Mouse (Mus musculus): ENCODE measurements around the gene Pam16. TPM values are rescaled to one million over a fixed set of nuclear protein-coding genes. Genes with fewer than 3 reads are reported as not detected.

The Pam16 gene
- polyA plus RNA-seq, 1 experiment from 2014 or later: 104 TPM

DNA sequence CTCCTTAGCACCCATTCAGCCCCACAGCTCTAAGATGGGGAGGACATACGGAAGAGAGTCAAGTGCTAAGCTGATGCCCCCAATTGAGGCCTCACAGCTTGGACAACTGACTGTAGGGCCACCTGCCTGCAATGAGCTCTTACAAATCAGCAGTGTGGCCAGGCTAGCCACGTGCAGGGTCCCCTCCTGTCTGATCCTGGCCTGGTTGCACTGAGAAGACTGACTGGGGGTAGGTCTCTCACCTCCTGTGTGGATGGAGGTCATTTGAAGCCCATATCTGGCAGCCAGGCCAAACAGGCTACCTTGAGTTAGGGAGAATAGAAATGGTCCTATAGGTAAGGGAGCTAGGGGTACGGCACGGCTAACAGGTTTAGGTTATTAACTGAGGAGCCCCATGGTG lies 21.1 kb upstream of the Pam16 start:
- Histone ChIP-seq H3K4me2 (replicated peaks) (no peak overlapping the region), H3K9ac (no peak overlapping the region), H3K27ac (0 out of 2 replicates have a peak overlapping the region, but pooled peaks have one; percentile 82), H3K4me3 (no peak overlapping the region), H3K9me3 (no peaks in the 10 kb centered on the region), H3K36me3 (peaks cover 32% of the 10 kb centered on the region), H3K27me3 (no peaks in the 10 kb centered on the region), H3K4me1 (peaks cover 88% of the 10 kb centered on the region)
- no peak for ATAC-seq (ENCODE audit: insufficient number of reproducible peaks, insufficient read depth, low FRiP score, low TSS enrichment)
- 82% methylated on average over 4 of the region's 4 CpGs for WGBS

GRCm38 (mm10) chr16:4643670-4644419 lies 19.1 kb upstream of the Pam16 start:
- H3K4me1 ChIP-seq: peaks cover 84% of the 10 kb centered on the region
- WGBS: 63% methylated on average over 11 of the region's 11 CpGs
- H3K36me3 ChIP-seq: peaks cover 17% of the 10 kb centered on the region
- H3K4me2 ChIP-seq (replicated peaks): peak overlapping the region; percentile 9; the same call in 1 of the 2 replicates
- H3K9ac ChIP-seq: no peak overlapping the region
- no peak overlapping the region for H3K4me3 ChIP-seq
- no peaks in the 10 kb centered on the region for H3K9me3 ChIP-seq
- no peak for ATAC-seq (ENCODE audit: insufficient number of reproducible peaks, insufficient read depth, low FRiP score, low TSS enrichment)
- H3K27me3 ChIP-seq: no peaks in the 10 kb centered on the region
- 0 out of 2 replicates have a peak overlapping the region, but pooled peaks have one; percentile 12 for H3K27ac ChIP-seq

DNA sequence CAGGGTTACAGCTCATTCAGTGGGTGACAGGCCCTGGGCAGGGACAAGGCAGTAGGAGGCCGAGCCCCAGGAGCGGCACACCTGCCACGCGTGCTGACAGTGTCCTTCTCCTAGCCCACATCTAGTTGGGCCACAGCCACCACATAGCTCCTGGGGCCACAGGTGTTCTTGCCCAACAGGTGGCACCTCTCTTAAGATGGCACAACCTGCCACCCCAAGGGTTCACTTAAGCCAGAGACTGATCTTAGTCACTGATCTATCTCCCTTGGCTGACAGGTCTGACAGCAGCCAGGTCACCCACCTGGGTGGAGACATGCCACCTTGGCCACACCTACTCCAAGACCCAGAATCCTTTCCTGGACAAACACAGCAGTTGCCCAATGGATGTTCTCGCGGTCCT lies 18.1 kb upstream of the Pam16 start:
- Histone ChIP-seq H3K36me3 (peaks cover 12% of the 10 kb centered on the region), H3K27ac (peak overlapping the region; percentile 93), H3K4me3 (peak overlapping the region; percentile 79), H3K27me3 (no peaks in the 10 kb centered on the region), H3K4me1 (peaks cover 80% of the 10 kb centered on the region), H3K4me2 (replicated peaks) (peak overlapping the region; percentile 63), H3K9me3 (no peaks in the 10 kb centered on the region), H3K9ac (peak overlapping the region; percentile 7; the same call in 1 of the 2 replicates)
- WGBS: 82% methylated on average over 6 of the region's 6 CpGs
- no peak for ATAC-seq (ENCODE audit: insufficient number of reproducible peaks, insufficient read depth, low FRiP score, low TSS enrichment)

DNA sequence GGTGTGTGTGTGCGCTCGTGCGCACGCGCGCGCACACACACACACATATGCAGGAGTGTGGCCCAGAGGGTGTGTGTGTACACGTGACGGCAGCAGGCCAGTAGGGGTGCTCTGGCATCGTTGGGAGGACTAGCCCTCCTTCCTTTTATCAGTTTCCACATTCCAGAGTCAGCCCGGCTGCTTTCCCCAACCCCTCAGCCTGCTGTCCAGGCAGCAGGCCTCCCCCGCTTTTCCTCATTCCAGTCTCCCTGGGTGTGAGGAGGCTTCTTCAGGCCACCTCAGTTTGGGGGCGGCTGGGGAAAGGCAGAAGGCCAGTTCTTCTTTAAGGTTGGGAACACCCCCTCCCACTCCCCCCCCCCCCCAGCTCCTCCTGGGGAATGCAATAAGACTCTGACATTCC lies 17.4 kb upstream of the Pam16 start:
- H3K4me1 ChIP-seq: peaks cover 73% of the 10 kb centered on the region
- peak; percentile 12; the same call in 1 of the 2 replicates for ATAC-seq (ENCODE audit: insufficient number of reproducible peaks, insufficient read depth, low FRiP score, low TSS enrichment)
- no peaks in the 10 kb centered on the region for H3K9me3 ChIP-seq
- H3K4me3 ChIP-seq: peak overlapping the region; percentile 79
- H3K27me3 ChIP-seq: no peaks in the 10 kb centered on the region
- peak overlapping the region; percentile 7; the same call in 1 of the 2 replicates for H3K9ac ChIP-seq
- peaks cover 12% of the 10 kb centered on the region for H3K36me3 ChIP-seq
- H3K4me2 ChIP-seq (replicated peaks): peak overlapping the region; percentile 63
- peak overlapping the region; percentile 93 for H3K27ac ChIP-seq
- 20% methylated on average over 13 of the region's 13 CpGs for WGBS

DNA sequence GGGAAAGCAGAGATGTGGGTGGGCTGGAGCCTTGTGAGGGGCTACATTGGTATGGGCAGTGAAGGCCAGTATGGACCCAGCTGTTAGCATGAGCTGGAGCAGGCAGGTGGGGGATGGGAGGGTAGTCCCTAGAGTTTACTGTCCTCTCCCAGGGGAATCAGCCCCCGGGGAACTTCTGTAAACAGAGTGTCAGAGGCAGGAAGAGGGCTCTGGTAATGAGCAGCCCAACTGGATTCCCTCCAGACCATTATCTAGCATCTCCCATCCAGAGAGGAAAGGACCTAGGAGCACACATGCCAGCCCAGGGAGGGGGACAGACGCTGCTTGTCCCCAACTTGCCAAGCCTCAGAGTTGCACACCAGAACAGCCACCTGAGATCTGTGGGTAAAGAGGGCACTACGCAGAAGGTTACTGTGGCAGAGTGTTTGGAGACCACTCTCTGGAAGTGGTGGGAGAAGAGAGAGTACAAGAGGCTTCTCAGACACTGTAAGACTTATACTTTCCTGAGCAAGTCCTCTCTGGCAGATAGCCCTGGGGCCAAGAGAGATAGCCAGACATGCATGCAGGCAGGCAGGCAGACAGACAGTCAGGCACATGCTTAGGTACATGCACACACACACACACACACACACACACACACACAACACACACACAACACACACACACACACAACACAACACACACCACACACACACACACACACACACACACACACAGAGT lies 16.5 kb upstream of the Pam16 start:
- peak overlapping the region; percentile 93 for H3K27ac ChIP-seq
- peak overlapping the region; percentile 63 for H3K4me2 ChIP-seq (replicated peaks)
- peaks cover 64% of the 10 kb centered on the region for H3K4me1 ChIP-seq
- peak overlapping the region; percentile 79 for H3K4me3 ChIP-seq
- 35% methylated on average over 3 of the region's 3 CpGs for WGBS
- peak overlapping the region; percentile 86 for H3K9ac ChIP-seq
- no peak for ATAC-seq (ENCODE audit: insufficient number of reproducible peaks, insufficient read depth, low FRiP score, low TSS enrichment)
- no peaks in the 10 kb centered on the region for H3K9me3 ChIP-seq
- H3K36me3 ChIP-seq: peaks cover 12% of the 10 kb centered on the region
- no peaks in the 10 kb centered on the region for H3K27me3 ChIP-seq

GRCm38 (mm10) chr16:4640267-4641005 lies 15.6 kb upstream of the Pam16 start:
- H3K9me3 ChIP-seq: no peaks in the 10 kb centered on the region
- H3K36me3 ChIP-seq: peaks cover 12% of the 10 kb centered on the region
- peak overlapping the region; percentile 93 for H3K27ac ChIP-seq
- no peaks in the 10 kb centered on the region for H3K27me3 ChIP-seq
- H3K4me3 ChIP-seq: peak overlapping the region; percentile 79
- WGBS: 7% methylated on average over 17 of the region's 17 CpGs
- peaks cover 55% of the 10 kb centered on the region for H3K4me1 ChIP-seq
- peak overlapping the region; percentile 63 for H3K4me2 ChIP-seq (replicated peaks)
- peak overlapping the region; percentile 86 for H3K9ac ChIP-seq
- no peak for ATAC-seq (ENCODE audit: insufficient number of reproducible peaks, insufficient read depth, low FRiP score, low TSS enrichment)

- peak within 1 kb of the TSS; percentile 93 for H3K27ac ChIP-seq
- H3K4me1 ChIP-seq: peaks cover 51% of the 10 kb centered on the region
- H3K4me2 ChIP-seq (replicated peaks): peak within 1 kb of the TSS; percentile 63
- under 1% methylated on average over 22 of the region's 22 CpGs for WGBS
- ATAC-seq (ENCODE audit: insufficient number of reproducible peaks, insufficient read depth, low FRiP score, low TSS enrichment): peak; percentile 96
- no peaks in the 10 kb centered on the region for H3K27me3 ChIP-seq
- peak within 1 kb of the TSS; percentile 79 for H3K4me3 ChIP-seq
- H3K9ac ChIP-seq: peak within 1 kb of the TSS; percentile 86
- H3K36me3 ChIP-seq: peaks cover 12% of the 10 kb centered on the region; the same call in 1 of the 2 replicates
- H3K9me3 ChIP-seq: no peaks in the 10 kb centered on the region
These were observed 15.0 kb upstream of the Pam16 start, which contains the start of the genes Vasn and Dnaja3 for GRCm38 (mm10) chr16:4639831-4640237. Gene Vasn (plus strand): TSS chr16:4639941. Gene Dnaja3 (plus strand): TSS chr16:4639989.

- 82% methylated on average over 3 of the region's 3 CpGs for WGBS
- H3K9me3 ChIP-seq: no peaks in the 10 kb centered on the region
- no peak overlapping the region for H3K9ac ChIP-seq
- H3K4me3 ChIP-seq: no peak overlapping the region
- no peaks in the 10 kb centered on the region for H3K27me3 ChIP-seq
- H3K36me3 ChIP-seq: peaks cover 8% of the 10 kb centered on the region; the same call in 1 of the 2 replicates
- no peak overlapping the region for H3K27ac ChIP-seq
- ATAC-seq (ENCODE audit: insufficient number of reproducible peaks, insufficient read depth, low FRiP score, low TSS enrichment): no peak
- no peak overlapping the region for H3K4me2 ChIP-seq (replicated peaks)
- H3K4me1 ChIP-seq: peaks cover 42% of the 10 kb centered on the region
These were observed 14.2 kb upstream of the Pam16 start for GRCm38 (mm10) chr16:4638891-4639390.

DNA sequence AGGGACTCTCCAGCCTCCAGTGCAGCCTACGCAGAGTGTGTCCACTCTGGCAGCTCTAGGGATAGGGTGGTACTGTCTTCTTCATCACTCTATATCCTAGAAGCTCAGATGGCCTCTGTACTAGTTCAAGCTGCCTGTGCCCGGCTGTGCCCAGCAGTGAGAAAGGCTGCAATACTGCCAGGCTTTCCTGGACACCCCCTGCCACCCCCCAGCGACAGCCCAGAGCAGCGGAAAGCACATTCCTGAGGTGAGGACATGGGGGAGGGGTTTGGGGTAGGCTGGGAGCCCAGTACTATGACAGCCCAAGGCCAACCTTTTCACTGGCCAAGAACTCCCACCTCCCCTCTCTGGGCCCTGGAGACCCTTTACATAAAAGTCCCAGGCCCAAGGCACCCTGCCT lies 11.0 kb upstream of the Pam16 start:
- ATAC-seq (ENCODE audit: insufficient number of reproducible peaks, insufficient read depth, low FRiP score, low TSS enrichment): no peak
- Histone ChIP-seq H3K27ac (no peak overlapping the region), H3K27me3 (no peaks in the 10 kb centered on the region), H3K9ac (no peak overlapping the region), H3K4me2 (replicated peaks) (no peak overlapping the region), H3K36me3 (0 out of 2 replicates have a peak, but pooled peaks cover 13% of the 10 kb centered on the region), H3K4me1 (peaks cover 10% of the 10 kb centered on the region), H3K9me3 (no peaks in the 10 kb centered on the region), H3K4me3 (no peak overlapping the region)
- WGBS: 67% methylated on average over 4 of the region's 4 CpGs

- Histone ChIP-seq H3K4me2 (replicated peaks) (no peak overlapping the region), H3K4me1 (peaks cover 5% of the 10 kb centered on the region; the same call in 1 of the 2 replicates), H3K4me3 (no peak overlapping the region), H3K36me3 (0 out of 2 replicates have a peak, but pooled peaks cover 13% of the 10 kb centered on the region), H3K9ac (no peak overlapping the region), H3K27ac (no peak overlapping the region), H3K27me3 (no peaks in the 10 kb centered on the region), H3K9me3 (no peaks in the 10 kb centered on the region)
- 91% methylated on average over 9 of the region's 9 CpGs for WGBS
- no peak for ATAC-seq (ENCODE audit: insufficient number of reproducible peaks, insufficient read depth, low FRiP score, low TSS enrichment)
These were observed 9.9 kb upstream of the Pam16 start for GRCm38 (mm10) chr16:4634681-4635080.

DNA sequence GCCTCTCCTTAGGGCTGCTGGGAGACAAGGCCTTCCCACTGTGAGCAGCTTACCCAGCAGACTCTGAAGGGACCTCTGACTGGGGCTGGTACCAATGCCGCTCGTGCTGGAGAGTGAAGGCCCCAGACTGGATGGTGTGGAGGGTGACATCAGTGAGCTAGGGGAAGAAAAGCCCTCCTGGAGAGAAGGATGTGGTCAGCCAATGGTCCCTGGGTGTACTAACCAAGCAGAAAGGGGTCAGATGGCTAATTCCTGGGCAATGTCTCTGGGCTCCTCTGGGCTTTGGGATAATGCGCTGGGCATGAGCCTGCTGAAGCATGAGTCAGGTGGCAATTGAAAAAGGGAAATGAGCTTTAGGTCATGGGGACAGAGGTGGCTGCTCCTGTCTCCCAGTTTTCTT lies 8.9 kb upstream of the Pam16 start:
- H3K9me3 ChIP-seq: no peaks in the 10 kb centered on the region
- H3K27ac ChIP-seq: no peak overlapping the region
- H3K9ac ChIP-seq: no peak overlapping the region
- H3K4me1 ChIP-seq: no peaks in the 10 kb centered on the region
- 0 out of 2 replicates have a peak, but pooled peaks cover 13% of the 10 kb centered on the region for H3K36me3 ChIP-seq
- no peak for ATAC-seq (ENCODE audit: insufficient number of reproducible peaks, insufficient read depth, low FRiP score, low TSS enrichment)
- no peak overlapping the region for H3K4me3 ChIP-seq
- no peaks in the 10 kb centered on the region for H3K27me3 ChIP-seq
- no peak overlapping the region for H3K4me2 ChIP-seq (replicated peaks)
- WGBS: 88% methylated on average over 3 of the region's 3 CpGs
